Mouse (Mus musculus): Measurements from ENCODE around the gene Gm5105. TPM values are rescaled to one million over a fixed set of nuclear protein-coding genes. Genes with fewer than 3 reads are reported as not detected.
A peak's percentile ranks its signal among the peaks of the same experiment; 100 is the strongest.

The Gm5105 gene
- polyA plus RNA-seq, 1 experiment from 2014 or later: not detected

GRCm38 (mm10) chr3:138016810-138017209 is 50.4 kb downstream of the Gm5105 start:
- Histone ChIP-seq H3K9me3 (no peaks in the 10 kb centered on the region), H3K4me2 (replicated peaks) (no peak overlapping the region; the same call in 1 of the 2 replicates), H3K27ac (no peak overlapping the region), H3K4me1 (replicated peaks) (no peaks in the 10 kb centered on the region), H3K9ac (replicated peaks) (no peak overlapping the region), H3K27me3 (no peaks in the 10 kb centered on the region), H3K4me3 (replicated peaks) (no peak overlapping the region), H3K36me3 (no peaks in the 10 kb centered on the region)
- peak; percentile 56 for ATAC-seq
- WGBS: 67% methylated on average over 12 of the region's 12 CpGs

- no peaks in the 10 kb centered on the region for H3K9me3 ChIP-seq
- WGBS: 82% methylated on average over 2 of the region's 2 CpGs
- H3K36me3 ChIP-seq: no peaks in the 10 kb centered on the region
- H3K27ac ChIP-seq: no peak overlapping the region
- no peaks in the 10 kb centered on the region for H3K27me3 ChIP-seq
- no peak overlapping the region for H3K9ac ChIP-seq (replicated peaks)
- no peak overlapping the region for H3K4me3 ChIP-seq (replicated peaks)
- ATAC-seq: no peak
- H3K4me1 ChIP-seq (replicated peaks): no peaks in the 10 kb centered on the region
- no peak overlapping the region for H3K4me2 ChIP-seq (replicated peaks)
These were observed 52.5 kb downstream of the Gm5105 start for GRCm38 (mm10) chr3:138014725-138015124.

GRCm38 (mm10) chr3:138012351-138012750 is 54.8 kb downstream of the Gm5105 start:
- Histone ChIP-seq H3K9me3 (no peaks in the 10 kb centered on the region), H3K27me3 (no peaks in the 10 kb centered on the region), H3K9ac (replicated peaks) (no peak overlapping the region), H3K36me3 (no peaks in the 10 kb centered on the region), H3K4me3 (replicated peaks) (no peak overlapping the region), H3K4me2 (replicated peaks) (no peak overlapping the region), H3K27ac (no peak overlapping the region), H3K4me1 (replicated peaks) (no peaks in the 10 kb centered on the region)
- 60% methylated on average over 4 of the region's 4 CpGs for WGBS
- no peak for ATAC-seq

- Histone ChIP-seq H3K4me2 (replicated peaks) (no peak overlapping the region), H3K4me3 (replicated peaks) (no peak overlapping the region), H3K9me3 (peaks cover 2% of the 10 kb centered on the region; the same call in 1 of the 2 replicates), H3K36me3 (no peaks in the 10 kb centered on the region), H3K27me3 (no peaks in the 10 kb centered on the region), H3K9ac (replicated peaks) (no peak overlapping the region), H3K27ac (no peak overlapping the region), H3K4me1 (replicated peaks) (no peaks in the 10 kb centered on the region)
- no peak for ATAC-seq
- WGBS: 88% methylated on average over 6 of the region's 6 CpGs
These were observed 59.0 kb downstream of the Gm5105 start for GRCm38 (mm10) chr3:138008152-138008551.

- Histone ChIP-seq H3K4me2 (replicated peaks) (no peak overlapping the region), H3K27ac (no peak overlapping the region), H3K9me3 (peaks cover 2% of the 10 kb centered on the region; the same call in 1 of the 2 replicates), H3K4me1 (replicated peaks) (no peaks in the 10 kb centered on the region), H3K9ac (replicated peaks) (no peak overlapping the region), H3K36me3 (no peaks in the 10 kb centered on the region), H3K4me3 (replicated peaks) (no peak overlapping the region), H3K27me3 (no peaks in the 10 kb centered on the region)
- 88% methylated on average over 3 of the region's 3 CpGs for WGBS
- ATAC-seq: no peak
These were observed 60.3 kb downstream of the Gm5105 start for GRCm38 (mm10) chr3:138006896-138007295.

GRCm38 (mm10) chr3:138003264-138003663 is 63.9 kb downstream of the Gm5105 start:
- no peak for ATAC-seq

GRCm38 (mm10) chr3:138002545-138002944 is 64.6 kb downstream of the Gm5105 start:
- WGBS: 86% methylated on average over 6 of the region's 6 CpGs
- H3K9me3 ChIP-seq: peaks cover 2% of the 10 kb centered on the region; the same call in 1 of the 2 replicates
- H3K4me1 ChIP-seq (replicated peaks): peaks cover 11% of the 10 kb centered on the region; the same call in 1 of the 2 replicates
- no peaks in the 10 kb centered on the region for H3K36me3 ChIP-seq
- H3K27me3 ChIP-seq: no peaks in the 10 kb centered on the region
- H3K4me3 ChIP-seq (replicated peaks): no peak overlapping the region
- H3K27ac ChIP-seq: no peak overlapping the region
- no peak overlapping the region for H3K4me2 ChIP-seq (replicated peaks)
- no peak overlapping the region for H3K9ac ChIP-seq (replicated peaks)
- ATAC-seq: no peak

More at GRCm38 (mm10) chr3:138003264-138003663, 63.9 kb downstream of the Gm5105 start:
- no peak overlapping the region for H3K9ac ChIP-seq (replicated peaks)
- peaks cover 11% of the 10 kb centered on the region; the same call in 1 of the 2 replicates for H3K4me1 ChIP-seq (replicated peaks)
- WGBS: 89% methylated on average over 7 of the region's 7 CpGs
- H3K27me3 ChIP-seq: no peaks in the 10 kb centered on the region
- H3K27ac ChIP-seq: no peak overlapping the region
- peaks cover 2% of the 10 kb centered on the region; the same call in 1 of the 2 replicates for H3K9me3 ChIP-seq
- no peak overlapping the region for H3K4me2 ChIP-seq (replicated peaks)
- no peaks in the 10 kb centered on the region for H3K36me3 ChIP-seq
- H3K4me3 ChIP-seq (replicated peaks): no peak overlapping the region

GRCm38 (mm10) chr3:138001865-138002264 is 65.3 kb downstream of the Gm5105 start:
- Histone ChIP-seq H3K36me3 (no peaks in the 10 kb centered on the region), H3K9ac (replicated peaks) (no peak overlapping the region), H3K4me1 (replicated peaks) (peaks cover 11% of the 10 kb centered on the region; the same call in 1 of the 2 replicates), H3K4me3 (replicated peaks) (no peak overlapping the region), H3K4me2 (replicated peaks) (no peak overlapping the region), H3K9me3 (peaks cover 2% of the 10 kb centered on the region; the same call in 1 of the 2 replicates), H3K27ac (no peak overlapping the region), H3K27me3 (no peaks in the 10 kb centered on the region)
- ATAC-seq: no peak
- 77% methylated on average over 4 of the region's 4 CpGs for WGBS

- Histone ChIP-seq H3K4me3 (replicated peaks) (no peak overlapping the region), H3K36me3 (no peaks in the 10 kb centered on the region), H3K27ac (no peak overlapping the region), H3K4me1 (replicated peaks) (peaks cover 11% of the 10 kb centered on the region; the same call in 1 of the 2 replicates), H3K9ac (replicated peaks) (no peak overlapping the region), H3K4me2 (replicated peaks) (no peak overlapping the region), H3K27me3 (no peaks in the 10 kb centered on the region), H3K9me3 (peaks cover 2% of the 10 kb centered on the region; the same call in 1 of the 2 replicates)
- no peak for ATAC-seq
- WGBS: 78% methylated on average over 4 of the region's 4 CpGs
These were observed 66.5 kb downstream of the Gm5105 start for GRCm38 (mm10) chr3:138000724-138001069.

- no peaks in the 10 kb centered on the region for H3K27me3 ChIP-seq
- no peak overlapping the region for H3K4me2 ChIP-seq (replicated peaks)
- H3K9ac ChIP-seq (replicated peaks): no peak overlapping the region
- no peak for ATAC-seq
- no peak overlapping the region for H3K4me3 ChIP-seq (replicated peaks)
- WGBS: 95% methylated on average over 8 of the region's 8 CpGs
- H3K9me3 ChIP-seq: peaks cover 1% of the 10 kb centered on the region; the same call in 1 of the 2 replicates
- peaks cover 14% of the 10 kb centered on the region; the same call in 1 of the 2 replicates for H3K4me1 ChIP-seq (replicated peaks)
- no peaks in the 10 kb centered on the region for H3K36me3 ChIP-seq
- H3K27ac ChIP-seq: no peak overlapping the region
These were observed 67.0 kb downstream of the Gm5105 start for GRCm38 (mm10) chr3:138000062-138000723.

- Histone ChIP-seq H3K9me3 (no peaks in the 10 kb centered on the region), H3K27ac (no peak overlapping the region), H3K4me3 (replicated peaks) (no peak overlapping the region), H3K4me1 (replicated peaks) (peaks cover 19% of the 10 kb centered on the region; the same call in 1 of the 2 replicates), H3K36me3 (no peaks in the 10 kb centered on the region), H3K9ac (replicated peaks) (no peak overlapping the region), H3K27me3 (no peaks in the 10 kb centered on the region), H3K4me2 (replicated peaks) (0 out of 2 replicates have a peak overlapping the region, but pooled peaks have one; percentile 2)
- ATAC-seq: no peak
- WGBS: 47% methylated on average over 9 of the region's 9 CpGs
These were observed 67.9 kb downstream of the Gm5105 start for GRCm38 (mm10) chr3:137999224-137999790.
